Mouse (Mus musculus) layer of hippocampus, adult 2 months (tissue): ENCODE results near the gene Gm7075. TPM values are rescaled to one million over a fixed set of nuclear protein-coding genes. Genes with fewer than 3 reads are reported as not detected.
"Not testable (repeated sequence)": the region's sequence is repeated elsewhere in the genome, so short reads cannot be mapped to it uniquely, and the experiment has no call there.

ENCODE experiments used
- DNase-seq, 2 experiments: peaks; one replicate each; pipeline ENCODE4 v3.0.0; 2022; ENCODE audit warnings: low spot score in 2 of 2
- H3K27ac ChIP-seq: fragments of 200-600 bp; 2 replicates; pipeline ENCODE4 v1.8.1; 2022
- H3K4me3 ChIP-seq: fragments of 200-600 bp; 2 replicates; pipeline ENCODE4 v1.8.1; 2022; ENCODE audit warnings: mild to moderate bottlenecking
- CTCF ChIP-seq: fragments of 200-600 bp; conservative IDR thresholded peaks from 2 replicates; pipeline ENCODE4 v1.8.1; 2022; ENCODE audit warnings: antibody characterized with exemption, mild to moderate bottlenecking, moderate library complexity
- long read RNA-seq, 2 experiments: library from polyadenylated mRNA; stranded (forward); transcript quantifications; one replicate each; pipeline ENCODE4 v2.0.0; 2021; ENCODE audit warnings: borderline mapping rate in 2 of 2
- total RNA-seq, 2 experiments: library from RNA; stranded (reverse); gene quantifications; 2 replicates each; pipeline ENCODE4 v1.2.3; 2021

Gene Gm7075
- not detected for total RNA-seq
- long read RNA-seq, experiment 1, transcript Gm7075-201 (1 exons, 425 nt): major isoform, 9 of 9 reads
- long read RNA-seq, experiment 1, partial matches to known transcripts: 0 of 9 reads
- long read RNA-seq, experiment 1, other reads (novel, unspliced or antisense): 0 of 9 reads
- long read RNA-seq, experiment 2, transcript Gm7075-201 (1 exons, 425 nt): major isoform, 21 of 21 reads
- long read RNA-seq, experiment 2, partial matches to known transcripts: 0 of 21 reads
- long read RNA-seq, experiment 2, other reads (novel, unspliced or antisense): 0 of 21 reads

GRCm38 (mm10) chr10:63421739-63422735 is at the start of gene Gm7075:
Gm7075 (minus strand) TSS chr10:63421789.
- Histone ChIP-seq H3K27ac (no peak within 1 kb of the TSS), H3K4me3 (no peak within 1 kb of the TSS)
- peak; percentile 70 for TF ChIP-seq CTCF
- DNase-seq: peak in 1 of 2 experiments; percentile 34

GRCm38 (mm10) chr10:63460935-63461334 is 39.3 kb upstream of the Gm7075 start:
- DNase-seq: no peak
- no peak overlapping the region for H3K27ac ChIP-seq
- no peak for TF ChIP-seq CTCF
- H3K4me3 ChIP-seq: no peak overlapping the region

DNA sequence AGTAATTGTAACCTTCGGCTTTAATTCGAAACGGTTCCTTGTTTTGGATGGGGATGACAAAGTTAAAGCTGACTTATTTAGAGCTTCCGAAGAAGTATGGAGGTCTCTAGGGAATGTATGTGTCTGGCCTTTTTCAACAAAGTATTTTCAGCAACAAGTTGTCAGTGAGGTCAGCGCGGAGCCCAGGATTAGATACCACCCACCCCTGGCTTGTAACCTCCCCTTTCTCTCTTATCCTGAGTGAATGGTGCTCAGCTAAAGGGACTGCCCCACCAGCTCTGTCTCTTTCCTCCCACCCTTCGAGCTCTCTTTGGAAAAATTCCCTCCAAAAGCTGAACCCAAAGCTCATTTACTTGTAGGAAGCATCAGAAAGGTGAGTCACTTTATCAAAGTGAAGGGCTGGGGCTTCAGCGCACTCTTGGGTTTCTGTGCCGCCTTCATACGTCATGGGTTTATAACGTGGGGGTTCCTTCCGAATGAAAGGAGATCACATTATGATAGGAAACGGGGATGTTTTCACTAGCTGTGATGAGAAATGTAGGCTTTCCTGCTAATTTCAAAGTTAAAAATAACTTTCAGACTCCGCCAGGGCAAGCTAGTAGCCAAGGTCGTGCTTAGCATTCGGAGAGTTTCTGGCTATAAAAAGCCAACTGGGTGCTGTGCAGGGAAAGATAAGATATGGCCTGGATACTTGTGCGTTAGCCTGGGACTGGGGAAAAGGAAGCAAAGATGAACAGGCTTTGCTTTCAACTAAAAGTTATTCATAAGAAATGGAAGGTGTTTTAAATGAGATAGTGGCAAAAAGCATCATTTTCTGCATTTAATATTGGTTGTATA is 35.9 kb upstream of the Gm7075 start:
- no peak for DNase-seq
- no peak for TF ChIP-seq CTCF

DNA sequence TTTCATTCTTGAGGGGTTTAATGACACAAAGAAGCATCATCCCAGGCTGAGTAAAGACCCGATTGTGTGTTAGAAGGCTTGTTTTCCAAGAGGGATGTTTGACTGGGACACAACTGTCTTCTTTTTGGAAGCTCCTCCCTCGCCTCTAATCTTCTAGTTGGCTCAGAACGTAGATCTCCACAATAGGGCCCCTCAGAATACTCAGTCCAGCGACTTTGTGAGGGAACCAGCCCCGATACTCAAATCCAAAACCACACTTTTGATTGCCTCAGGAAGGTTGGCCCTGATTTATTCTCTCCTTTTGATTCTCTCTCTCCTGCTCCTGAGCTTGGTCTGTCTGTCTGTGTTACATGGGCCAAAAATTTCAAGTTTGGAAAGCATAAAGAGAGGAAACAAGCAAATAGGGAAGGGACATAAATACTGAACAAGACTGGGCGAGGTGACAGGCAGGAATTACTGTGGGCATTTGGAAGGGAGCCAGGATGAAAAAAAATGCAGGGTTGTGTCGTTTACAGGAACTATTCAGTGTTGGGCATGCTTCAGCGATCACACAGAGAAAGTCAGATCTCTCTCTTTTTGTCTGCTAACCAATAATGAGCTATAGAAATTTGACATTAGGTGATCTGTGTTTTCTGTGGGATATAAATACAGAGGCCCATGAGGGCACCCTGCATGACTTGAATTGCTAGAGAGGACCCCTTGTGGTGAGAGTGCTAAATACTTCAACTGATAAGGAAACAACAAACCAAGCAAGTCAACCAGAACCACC is 33.7 kb upstream of the Gm7075 start:
- H3K27ac ChIP-seq: no peak overlapping the region
- TF ChIP-seq CTCF: peak; percentile 48
- no peak overlapping the region for H3K4me3 ChIP-seq
- DNase-seq: no peak

More for the DNA sequence above, 35.9 kb upstream of the Gm7075 start:
- no peak overlapping the region for H3K27ac ChIP-seq
- no peak overlapping the region for H3K4me3 ChIP-seq

DNA sequence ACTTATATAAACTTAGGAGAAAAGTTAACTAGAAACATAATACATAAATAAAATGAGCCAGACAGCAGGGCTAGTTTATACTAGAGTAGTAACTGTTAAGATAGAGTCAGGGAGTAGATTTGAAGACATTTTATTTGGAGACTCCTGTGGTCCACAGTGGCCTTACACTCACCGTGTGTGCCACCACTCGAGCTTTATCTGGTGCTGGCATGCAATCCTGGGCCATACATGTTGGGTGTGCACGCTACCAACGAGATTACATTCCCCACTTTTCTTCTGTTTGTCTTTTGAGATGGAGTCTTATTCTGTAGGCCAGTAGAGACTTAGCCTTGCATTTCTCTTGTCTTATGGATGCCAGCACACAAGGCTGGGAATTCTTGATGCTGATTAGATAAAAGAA is 32.3 kb upstream of the Gm7075 start:
- no peak overlapping the region for H3K4me3 ChIP-seq
- no peak for DNase-seq
- no peak for TF ChIP-seq CTCF
- H3K27ac ChIP-seq: no peak overlapping the region

- not testable (repeated sequence) for H3K4me3 ChIP-seq, DNase-seq
These were observed 23.2 kb upstream of the Gm7075 start for GRCm38 (mm10) chr10:63444602-63445387.

DNA sequence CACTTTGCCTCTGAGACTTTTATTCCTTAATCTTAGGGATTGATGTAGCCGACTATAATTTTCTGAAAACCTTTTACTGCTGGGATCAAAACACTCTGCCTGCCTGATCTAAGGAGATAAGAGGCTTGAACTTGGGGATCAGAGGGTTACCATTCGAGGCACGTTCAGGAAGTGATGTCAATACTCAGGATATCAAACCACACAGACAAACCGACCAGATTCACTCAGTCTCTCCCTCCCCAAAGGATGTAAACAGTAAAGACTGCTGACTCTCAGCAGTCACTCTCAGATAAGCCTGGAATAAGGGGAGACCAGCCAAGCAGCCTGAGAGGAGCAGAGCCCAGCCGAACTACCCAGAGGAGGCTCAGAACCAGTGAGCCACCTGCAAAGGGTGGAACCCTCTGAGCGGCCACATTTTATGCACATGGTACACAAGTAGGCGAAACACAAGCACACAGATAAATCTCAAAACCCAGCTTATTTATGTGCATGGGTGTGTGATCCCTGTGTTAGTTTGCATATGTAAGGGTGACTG is 18.2 kb upstream of the Gm7075 start:
- no peak for TF ChIP-seq CTCF
- no peak overlapping the region for H3K27ac ChIP-seq
- DNase-seq: no peak
- H3K4me3 ChIP-seq: no peak overlapping the region

More at GRCm38 (mm10) chr10:63444602-63445387, 23.2 kb upstream of the Gm7075 start:
- H3K27ac ChIP-seq: not testable (repeated sequence)

GRCm38 (mm10) chr10:63438736-63439262 is 17.2 kb upstream of the Gm7075 start:
- Histone ChIP-seq H3K27ac (no peak overlapping the region), H3K4me3 (no peak overlapping the region)
- TF ChIP-seq CTCF: no peak
- no peak for DNase-seq

DNA sequence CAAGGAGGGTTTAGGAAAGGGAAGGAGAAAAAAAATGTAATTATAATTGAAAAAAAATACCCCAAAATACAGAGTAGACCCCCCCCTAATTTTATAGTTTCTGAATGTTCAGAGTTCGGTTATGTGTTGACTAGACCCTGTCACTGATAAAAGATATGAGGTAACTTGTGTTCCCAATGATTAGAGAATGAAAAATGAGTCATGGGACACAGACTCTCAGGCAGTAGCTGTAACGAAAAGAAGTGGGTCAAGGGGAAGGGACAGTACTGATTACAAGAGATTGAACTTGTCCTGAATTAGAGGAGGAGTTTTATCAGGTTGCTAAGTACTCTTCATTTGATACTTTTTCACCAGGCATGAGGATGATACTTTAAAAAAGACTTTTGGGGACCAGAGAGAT is 11.3 kb upstream of the Gm7075 start:
- TF ChIP-seq CTCF: no peak
- no peak overlapping the region for H3K4me3 ChIP-seq
- DNase-seq: no peak
- H3K27ac ChIP-seq: no peak overlapping the region

GRCm38 (mm10) chr10:63432099-63432498 is 10.5 kb upstream of the Gm7075 start:
- Histone ChIP-seq H3K27ac (no peak overlapping the region), H3K4me3 (no peak overlapping the region)
- TF ChIP-seq CTCF: no peak
- DNase-seq: no peak

DNA sequence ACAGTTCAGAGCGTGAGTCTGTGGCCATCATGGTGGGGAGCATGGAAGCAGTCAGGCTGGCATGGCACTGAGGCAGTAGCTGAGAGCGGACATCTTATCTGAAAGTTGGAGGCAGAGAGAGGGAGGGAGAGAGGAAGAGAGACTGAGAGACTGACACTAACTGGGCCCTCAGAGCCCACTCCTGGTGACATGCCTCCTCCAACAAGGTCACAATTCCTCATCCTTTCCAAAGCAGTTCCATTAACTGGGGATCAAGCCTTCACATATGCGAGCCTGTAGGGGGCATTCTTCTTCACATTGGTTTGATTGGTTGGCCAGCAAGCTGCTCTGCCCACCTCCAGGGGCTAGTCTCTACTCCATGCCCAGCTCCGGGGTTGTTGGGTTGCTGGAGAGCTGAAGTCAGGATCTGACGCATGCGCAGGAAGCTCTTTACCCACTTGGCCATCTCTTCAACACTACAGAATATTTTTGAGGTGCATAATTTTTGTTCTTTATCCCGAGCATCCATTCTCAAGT is 9.7 kb upstream of the Gm7075 start:
- DNase-seq: no peak
- Histone ChIP-seq H3K27ac (no peak overlapping the region), H3K4me3 (no peak overlapping the region)
- TF ChIP-seq CTCF: no peak; the same call in 1 of the 2 replicates
